Mouse (Mus musculus) lung, postnatal 36 days (tissue): ENCODE measurements around the gene Iqck.

Experiments used
- DNase-seq: peaks from one replicate; pipeline ENCODE4 v3.0.0; 2022; ENCODE audit warnings: mixed read lengths

The Iqck gene

DNA sequence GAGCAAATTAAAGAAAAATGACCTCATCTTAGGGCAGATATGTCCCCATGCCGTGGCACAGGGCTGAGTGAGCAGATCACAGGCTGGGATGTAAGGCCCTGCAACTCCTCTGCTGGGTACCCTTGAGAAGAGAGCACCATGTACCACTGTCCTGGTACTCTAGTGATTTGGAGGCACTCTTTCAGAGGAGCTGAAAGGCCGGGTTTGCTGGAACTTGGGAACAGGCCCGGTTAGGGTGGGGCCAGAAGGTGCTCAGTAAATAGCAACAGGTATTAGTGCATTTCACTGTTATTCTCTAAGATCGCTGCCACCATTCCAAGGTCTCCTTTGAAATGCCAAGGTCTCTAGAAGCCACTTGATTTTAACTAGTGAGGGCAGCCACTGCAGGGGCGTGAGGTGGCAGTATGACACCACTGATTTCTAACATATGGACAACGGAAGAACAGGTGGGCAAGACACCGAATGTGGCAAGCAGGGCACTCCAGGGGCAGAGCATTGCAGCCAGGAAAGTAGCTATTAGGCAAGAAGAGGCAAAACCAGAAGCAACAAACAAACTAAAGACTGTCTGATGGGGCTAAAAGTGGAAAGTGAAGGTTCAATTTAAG is 59.1 kb downstream of the Iqck start:
- DNase-seq, result peak; percentile 40

GRCm38 (mm10) chr7:118919261-118920006 is 63.9 kb downstream of the Iqck start:
- DNase-seq, result no peak

DNA sequence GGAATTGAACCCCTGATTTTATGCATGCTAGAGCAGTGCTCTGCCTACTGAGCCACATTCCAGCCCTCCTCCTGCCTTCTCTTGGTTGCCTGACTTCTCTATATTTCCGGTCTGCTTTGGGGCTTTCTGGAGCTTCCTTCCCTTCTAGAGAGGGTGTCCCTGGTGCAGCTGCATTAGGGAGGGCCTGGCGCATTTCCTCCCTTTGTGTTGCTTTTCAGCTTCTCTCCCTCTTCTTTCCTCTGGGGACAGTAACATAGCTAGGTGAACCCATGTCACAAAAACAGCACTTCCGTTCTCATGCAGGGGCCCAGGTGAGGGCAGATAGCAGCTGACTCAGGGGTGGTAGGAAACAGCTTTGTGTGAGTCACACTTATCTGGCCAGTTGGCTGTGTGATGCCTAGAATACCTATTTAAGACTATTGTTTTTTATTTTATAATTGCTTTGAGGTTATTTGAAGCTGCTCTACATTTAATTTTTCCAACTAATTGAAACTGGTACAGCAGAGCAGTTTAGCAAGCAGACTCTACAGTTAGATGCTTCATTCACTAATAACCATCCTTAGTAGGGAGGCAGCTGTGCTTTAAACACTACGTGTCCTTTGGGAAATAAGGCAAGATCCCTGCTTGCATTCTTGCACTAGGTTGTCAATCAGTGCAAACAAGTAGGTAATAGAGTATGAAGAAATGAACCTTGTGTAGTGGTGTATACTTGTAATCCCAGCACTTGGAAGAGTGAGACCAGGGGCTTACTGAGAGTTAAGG is 67.1 kb downstream of the Iqck start:
- DNase-seq, result no peak

GRCm38 (mm10) chr7:118925547-118925946 is 70.0 kb downstream of the Iqck start:
- DNase-seq, result peak; percentile 66

- no peak for DNase-seq
Measured at GRCm38 (mm10) chr7:118926516-118927260, 71.1 kb downstream of the Iqck start.

- no peak for DNase-seq
Measured at GRCm38 (mm10) chr7:118927279-118927678, 71.7 kb downstream of the Iqck start.

DNA sequence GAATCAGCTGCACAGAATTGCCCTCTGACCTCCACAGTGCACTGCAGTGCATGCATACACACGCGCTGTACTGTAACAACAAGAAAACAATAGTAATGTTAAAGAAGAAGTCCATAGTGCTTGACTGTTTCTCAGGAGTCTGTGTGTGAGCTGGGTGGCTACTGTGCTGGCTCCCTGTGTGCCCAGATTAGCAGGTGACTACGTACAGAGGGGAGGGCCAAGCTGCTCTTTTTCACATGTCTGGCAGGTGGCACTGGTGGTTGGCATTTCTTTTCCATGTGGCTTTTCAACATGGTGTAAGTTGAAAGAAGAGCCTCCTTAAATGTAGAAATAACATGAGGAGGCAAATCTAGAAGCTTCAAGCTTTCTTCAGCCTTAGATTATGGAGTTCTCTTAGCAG is 72.8 kb downstream of the Iqck start:
- DNase-seq, result peak; percentile 48

DNA sequence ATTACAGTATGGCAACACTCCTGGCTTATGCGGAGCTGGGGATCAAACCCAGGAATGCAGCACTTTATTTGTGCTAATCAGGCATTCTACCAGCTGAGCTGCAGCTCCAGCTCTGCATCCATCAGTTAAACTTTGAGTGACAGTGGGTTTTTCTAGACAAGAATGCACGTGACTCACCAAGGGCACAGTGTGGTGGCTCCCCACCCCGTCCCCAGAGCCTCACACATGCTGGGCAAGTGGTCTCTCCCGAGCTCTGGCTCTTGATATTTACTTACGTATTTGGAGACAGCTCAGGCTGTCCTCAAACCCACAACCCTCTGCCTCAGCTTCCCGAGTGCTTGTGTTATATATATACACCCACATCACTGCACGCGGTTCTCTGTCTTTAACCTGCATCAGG is 73.4 kb downstream of the Iqck start:
- no peak for DNase-seq

- peak; percentile 75 for DNase-seq
Measured at GRCm38 (mm10) chr7:118929601-118930311, 74.2 kb downstream of the Iqck start.

GRCm38 (mm10) chr7:118931502-118932395 is 76.2 kb downstream of the Iqck start:
- no peak for DNase-seq

DNA sequence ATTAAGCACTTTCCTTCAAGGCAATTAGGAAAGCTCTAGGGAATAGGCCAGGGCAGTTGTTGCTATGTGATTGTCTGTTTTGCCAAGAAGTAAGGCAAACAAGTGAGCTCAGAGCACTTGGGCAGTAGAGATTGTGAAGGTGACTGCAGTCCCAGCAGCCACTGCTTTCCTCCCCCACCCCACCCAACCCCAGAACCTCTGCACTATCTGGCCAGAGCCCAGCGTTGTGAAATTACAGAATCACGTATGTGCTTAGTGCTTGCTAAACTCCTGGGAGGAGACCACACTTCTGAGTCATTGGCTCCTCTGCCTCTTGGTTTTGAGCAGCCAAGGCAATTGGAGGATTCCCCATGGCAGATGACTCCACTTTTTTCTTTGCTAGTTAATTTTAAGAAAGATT is 79.8 kb downstream of the Iqck start:
- DNase-seq, result peak; percentile 91

- DNase-seq, result peak; percentile 18
Measured at GRCm38 (mm10) chr7:118936844-118937243, 81.3 kb downstream of the Iqck start.

GRCm38 (mm10) chr7:118937469-118938387 is 82.2 kb downstream of the Iqck start:
- DNase-seq, result peak; percentile 85

DNA sequence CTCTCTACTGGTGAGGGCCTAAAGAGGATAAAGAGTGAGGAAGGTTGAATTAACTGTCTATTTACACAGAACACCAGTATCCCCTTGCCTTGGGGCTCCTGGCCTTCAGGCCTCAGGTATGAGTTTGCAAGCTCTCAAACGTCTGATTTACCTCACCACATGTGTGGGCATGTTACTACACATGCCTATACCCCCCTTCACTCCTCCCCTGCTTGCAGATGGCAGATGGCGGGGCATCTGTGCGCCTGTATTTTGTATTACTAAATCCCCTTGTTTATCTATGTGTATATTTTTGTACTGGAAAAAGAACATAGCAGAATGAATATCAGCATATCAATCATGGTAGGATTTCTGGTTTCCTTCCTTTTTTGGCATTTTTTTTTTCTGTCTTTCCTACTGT is 86.7 kb downstream of the Iqck start:
- no peak for DNase-seq

GRCm38 (mm10) chr7:118943170-118943569 is 87.6 kb downstream of the Iqck start:
- DNase-seq, result no peak

- peak; percentile 4 for DNase-seq
Measured at GRCm38 (mm10) chr7:118944884-118945283, 89.3 kb downstream of the Iqck start.

DNA sequence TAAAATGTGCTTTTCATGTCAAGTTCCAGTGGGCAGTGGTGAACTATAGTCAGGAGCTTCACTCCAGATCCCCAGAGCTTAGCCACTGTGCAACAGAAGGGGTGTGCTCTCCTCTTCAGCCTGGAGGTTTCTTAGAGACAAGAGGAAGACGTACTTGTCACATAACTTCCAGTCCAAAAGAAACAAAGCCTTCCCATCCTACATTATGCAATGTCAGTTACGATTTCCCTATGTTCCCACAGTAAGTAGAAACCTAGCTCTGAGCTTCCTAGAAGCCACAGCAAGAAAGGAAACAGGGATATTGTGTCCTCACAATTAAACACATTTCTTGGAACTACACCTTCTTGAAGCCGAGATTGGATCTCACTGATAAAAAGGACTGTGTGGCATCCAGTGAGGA is 91.7 kb downstream of the Iqck start:
- DNase-seq, result peak; percentile 8

- no peak for DNase-seq
Measured at GRCm38 (mm10) chr7:118948677-118949282, 93.2 kb downstream of the Iqck start.

DNA sequence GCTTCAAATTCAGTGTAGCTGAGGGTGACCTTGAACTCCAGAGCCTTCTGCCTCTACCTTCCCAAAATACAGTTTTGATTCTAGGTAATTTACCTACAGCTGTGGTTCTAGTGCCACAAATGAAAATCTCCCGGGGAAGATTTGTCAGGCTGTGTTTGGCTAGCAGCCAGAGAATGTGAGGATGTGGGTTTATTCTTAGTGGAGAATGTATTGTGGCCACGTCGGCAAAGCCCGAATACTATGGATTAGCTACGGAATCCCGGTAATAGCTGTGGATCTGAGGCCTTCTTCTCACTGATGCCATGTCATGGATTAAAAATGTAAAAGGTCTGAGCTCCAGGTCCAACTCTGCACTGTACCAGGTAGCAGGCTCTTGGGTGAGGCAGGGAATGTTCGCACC is 94.2 kb downstream of the Iqck start:
- no peak for DNase-seq
